Mouse (Mus musculus) CH12.LX (cell line): Measurements from ENCODE around the gene Map4k1. TPM values are rescaled to one million over a fixed set of nuclear protein-coding genes. Genes with fewer than 3 reads are reported as not detected.

Experiments
- DNase-seq: peaks from one replicate; pipeline ENCODE4 v3.0.0-alpha.2; 2013; ENCODE audit errors: extremely low read depth
- H3K27ac ChIP-seq: 2 replicates; pipeline ENCODE4 v1.5.1; 2012; ENCODE audit warnings: low read depth, mild to moderate bottlenecking, control low read depth, moderate library complexity; ENCODE audit not compliant: insufficient read depth
- H3K27me3 ChIP-seq: replicated peaks from 2 replicates; pipeline ENCODE3; 2012; ENCODE audit warnings: inconsistent platforms
- H3K36me3 ChIP-seq, 2 experiments: replicated peaks in 1 of 2; 2 replicates each; pipeline versions ENCODE3 to v1.6.1; 2012; ENCODE audit warnings: inconsistent platforms in 1 of 2, low read length in 1 of 2, mild to moderate bottlenecking in 1 of 2, mixed read lengths in 1 of 2, moderate library complexity in 1 of 2; ENCODE audit not compliant: control insufficient read depth in 1 of 2, insufficient read depth in 1 of 2
- H3K4me1 ChIP-seq, 2 experiments: 2 replicates each; pipeline ENCODE4 v1.6.1; 2012; ENCODE audit warnings: inconsistent platforms in 1 of 2, moderate library complexity in 1 of 2; ENCODE audit not compliant: insufficient read depth in 2 of 2, control insufficient read depth in 1 of 2
- H3K4me2 ChIP-seq: 2 replicates; pipeline ENCODE4 v1.6.1; 2012; ENCODE audit warnings: low read depth, mild to moderate bottlenecking, control low read depth; ENCODE audit not compliant: poor library complexity, insufficient read depth, severe bottlenecking
- H3K4me3 ChIP-seq, 3 experiments: fragments of 150-350 bp in 1 of 3; sonication (generic) in 1 of 3; replicated peaks in 1 of 3; 2 replicates each; pipeline versions ENCODE3 to v1.5.1; 2011 to 2012; ENCODE audit warnings: low read depth in 2 of 3, low read length in 2 of 3, mild to moderate bottlenecking in 2 of 3, moderate library complexity in 2 of 3, control low read depth in 1 of 3, improper control_type of control experiment in 1 of 3, inconsistent platforms in 1 of 3, mixed read lengths in 1 of 3; ENCODE audit not compliant: poor library complexity in 1 of 3
- H3K79me2 ChIP-seq: replicated peaks from 2 replicates; pipeline ENCODE4 v1.6.1; 2012; ENCODE audit warnings: mild to moderate bottlenecking, moderate library complexity; ENCODE audit not compliant: control insufficient read depth, poor library complexity, insufficient read depth, severe bottlenecking; ENCODE audit errors: extremely low read depth
- H3K9ac ChIP-seq: 2 replicates; pipeline ENCODE4 v1.6.1; 2012; ENCODE audit warnings: low read depth, mild to moderate bottlenecking, control low read depth, moderate library complexity; ENCODE audit not compliant: insufficient read depth
- H3K9me3 ChIP-seq: replicated peaks from 2 replicates; pipeline ENCODE3; 2012; ENCODE audit warnings: low read length, inconsistent platforms, mixed read lengths
- BHLHE40 ChIP-seq: IDR thresholded peaks from 2 replicates; pipeline ENCODE4 v1.6.1; 2011; ENCODE audit warnings: mild to moderate bottlenecking, low read depth, low read length, improper control_type of control experiment
- CHD2 ChIP-seq: IDR thresholded peaks from 2 replicates; pipeline ENCODE4 v1.6.1; 2011; ENCODE audit warnings: low read length, improper control_type of control experiment
- CTCF ChIP-seq, 2 experiments: IDR thresholded peaks in 1 of 2; conservative IDR thresholded peaks in 1 of 2; 2 replicates each; pipeline ENCODE4 v1.5.1; 2011 to 2012; ENCODE audit warnings: low read depth in 2 of 2, low read length in 2 of 2, improper control_type of control experiment in 1 of 2, inconsistent platforms in 1 of 2, mild to moderate bottlenecking in 1 of 2, moderate library complexity in 1 of 2
- ELF1 ChIP-seq: IDR thresholded peaks from 2 replicates; pipeline ENCODE4 v1.6.1; 2014; ENCODE audit warnings: low read depth, mild to moderate bottlenecking, inconsistent platforms, low read length, improper control_type of control experiment
- EP300 ChIP-seq: IDR thresholded peaks from 2 replicates; pipeline ENCODE4 v1.6.1; 2011; ENCODE audit warnings: low read length, improper control_type of control experiment
- GABPA ChIP-seq: IDR thresholded peaks from 2 replicates; pipeline ENCODE4 v1.6.1; 2012; ENCODE audit warnings: low read depth, low read length, improper control_type of control experiment, inconsistent platforms; ENCODE audit not compliant: insufficient replicate concordance
- HCFC1 ChIP-seq: IDR thresholded peaks from 2 replicates; pipeline ENCODE4 v1.6.1; 2012; ENCODE audit warnings: low read depth, mild to moderate bottlenecking, inconsistent platforms, low read length, improper control_type of control experiment
- IRF4 ChIP-seq: IDR thresholded peaks from 2 replicates; pipeline ENCODE4 v1.6.1; 2014; ENCODE audit warnings: low read depth, mild to moderate bottlenecking, inconsistent platforms, low read length, improper control_type of control experiment
- JUND ChIP-seq: conservative IDR thresholded peaks from 2 replicates; pipeline ENCODE4 v1.6.1; 2011; ENCODE audit warnings: low read depth, low read length, improper control_type of control experiment
- KAT2A ChIP-seq: IDR thresholded peaks from 2 replicates; pipeline ENCODE4 v1.6.1; 2012; ENCODE audit warnings: low read length, improper control_type of control experiment, inconsistent platforms; ENCODE audit not compliant: insufficient replicate concordance
- MAX ChIP-seq: IDR thresholded peaks from 2 replicates; pipeline ENCODE4 v1.6.1; 2011; ENCODE audit warnings: low read length, improper control_type of control experiment
- MAZ ChIP-seq: IDR thresholded peaks from 2 replicates; pipeline ENCODE4 v1.6.1; 2012; ENCODE audit warnings: low read depth, mild to moderate bottlenecking, inconsistent platforms, low read length, improper control_type of control experiment, moderate library complexity
- MEF2A ChIP-seq: IDR thresholded peaks from 2 replicates; pipeline ENCODE4 v1.6.1; 2014; ENCODE audit warnings: low read depth, mild to moderate bottlenecking, inconsistent platforms, low read length, improper control_type of control experiment, borderline replicate concordance
- MYC ChIP-seq: IDR thresholded peaks from 2 replicates; pipeline ENCODE4 v1.6.1; 2011; ENCODE audit warnings: low read depth, mild to moderate bottlenecking, improper control_type of control experiment, low read length
- NRF1 ChIP-seq: IDR thresholded peaks from 2 replicates; pipeline ENCODE4 v1.6.1; 2014; ENCODE audit warnings: low read depth, mild to moderate bottlenecking, inconsistent platforms, low read length, improper control_type of control experiment, moderate library complexity
- PAX5 ChIP-seq: IDR thresholded peaks from 2 replicates; pipeline ENCODE4 v1.6.1; 2012; ENCODE audit warnings: low read length, inconsistent platforms, mixed read lengths
- POLR2AphosphoS2 ChIP-seq: IDR thresholded peaks from 2 replicates; pipeline ENCODE4 v1.6.1; 2011; ENCODE audit warnings: low read depth, low read length, improper control_type of control experiment
- RAD21 ChIP-seq: IDR thresholded peaks from 2 replicates; pipeline ENCODE4 v1.6.1; 2011; ENCODE audit warnings: low read depth, mild to moderate bottlenecking, low read length, improper control_type of control experiment, moderate library complexity
- SIN3A ChIP-seq: IDR thresholded peaks from 2 replicates; pipeline ENCODE4 v1.6.1; 2012; ENCODE audit warnings: low read length, improper control_type of control experiment, inconsistent platforms
- TBP ChIP-seq: conservative IDR thresholded peaks from 2 replicates; pipeline ENCODE4 v1.6.1; 2011; ENCODE audit warnings: low read depth, low read length, improper control_type of control experiment
- TCF12 ChIP-seq: IDR thresholded peaks from 2 replicates; pipeline ENCODE4 v1.6.1; 2014; ENCODE audit warnings: low read depth, mild to moderate bottlenecking, inconsistent platforms, low read length, improper control_type of control experiment
- USF2 ChIP-seq: conservative IDR thresholded peaks from 2 replicates; pipeline ENCODE4 v1.6.1; 2011; ENCODE audit warnings: low read depth, low read length, improper control_type of control experiment
- ZKSCAN1 ChIP-seq: IDR thresholded peaks from 2 replicates; pipeline ENCODE4 v1.6.1; 2012; ENCODE audit warnings: low read depth, inconsistent platforms, low read length, improper control_type of control experiment, borderline replicate concordance
- ZNF384 ChIP-seq: IDR thresholded peaks from 2 replicates; pipeline ENCODE4 v1.6.1; 2012; ENCODE audit warnings: low read depth, low read length, improper control_type of control experiment, inconsistent platforms
- dilution Hi-C: fragments of 300-500 bp; cut with MboI; formaldehyde crosslinking; loops from 2 replicates; pipeline ENCODE4 v1.14.3; 2020; ENCODE audit warnings: low sequenced_read_pairs; ENCODE audit not compliant: extremely low pct_unique_long_range_greater_than_20kb, extremely low pct_ligation_motif_present
- in situ Hi-C: fragments of 300-500 bp; cut with MboI; formaldehyde crosslinking; loops from 3 replicates; pipeline ENCODE4 v1.14.3; 2019; ENCODE audit warnings: low sequenced_read_pairs, low pct_ligation_motif_present, low pct_unique_long_range_greater_than_20kb, mixed read lengths
- polyA plus RNA-seq: library from polyadenylated mRNA; unstranded; fragments of >175 nt; gene quantifications from 2 replicates; pipeline ENCODE4 v1.2.1, GENCODE M21; 2012; ENCODE audit warnings: low read depth; ENCODE audit not compliant: insufficient read length
- total RNA-seq, 2 experiments: library from RNA; depleted of rRNA; stranded (reverse); fragments of 300-350 nt in 1 of 2; fragments of >200 nt in 1 of 2; gene quantifications; 2 replicates each; pipeline ENCODE4 v1.2.3; 2012 to 2014

Map4k1 gene
- total and polyA plus RNA-seq, 3 experiments: 114 to 395 (median 183) TPM

- H3K9ac ChIP-seq: no peak overlapping the region
- H3K4me2 ChIP-seq: no peak overlapping the region
- H3K27ac ChIP-seq: no peak overlapping the region
These were observed 45.1 kb upstream of the Map4k1 start for GRCm38 (mm10) chr7:28936787-28937186.

DNA sequence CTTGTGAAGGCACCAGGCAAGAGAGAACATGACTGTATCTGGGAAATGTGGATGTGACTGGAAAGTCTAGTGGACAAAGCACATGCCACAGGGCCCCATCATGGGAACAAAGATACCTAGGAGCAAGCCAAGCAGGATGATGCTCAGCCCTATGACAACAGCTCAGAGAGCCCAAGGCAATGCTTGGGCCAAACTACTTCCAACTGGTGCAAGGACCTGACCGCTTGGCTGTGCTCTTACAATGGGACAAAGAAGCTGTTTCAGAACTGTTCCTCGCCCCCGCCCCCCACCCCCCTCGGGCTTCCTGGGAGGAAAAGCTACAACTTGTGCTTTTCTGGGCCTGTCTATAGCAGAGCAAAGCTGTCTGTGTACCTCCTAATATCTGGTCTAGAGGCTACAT, 43.2 kb upstream of the Map4k1 start:
- Histone ChIP-seq H3K4me1 (peaks cover 0 to 72% of the 10 kb centered on the region in 2 experiments; a peak in 2 of 4 replicates), H3K27ac (no peak overlapping the region), H3K4me2 (no peak overlapping the region), H3K27me3 (no peaks in the 10 kb centered on the region), H3K9ac (no peak overlapping the region), H3K36me3 (peaks cover 0 to 82% of the 10 kb centered on the region in 2 experiments), H3K9me3 (no peaks in the 10 kb centered on the region), H3K79me2 (peaks cover 36% of the 10 kb centered on the region), H3K4me3 (no peak overlapping the region)
- DNase-seq: no peak
- in situ Hi-C loops: no loop called here
- TF ChIP-seq EP300: no peak
- TF ChIP-seq MEF2A: no peak
- TF ChIP-seq USF2: no peak
- TF ChIP-seq RAD21: no peak
- TF ChIP-seq IRF4: no peak
- TF ChIP-seq TBP: no peak
- no peak for TF ChIP-seq MAZ
- no peak for TF ChIP-seq ZKSCAN1
- no peak for TF ChIP-seq GABPA
- TF ChIP-seq HCFC1: no peak
- TF ChIP-seq TCF12: no peak
- no peak for TF ChIP-seq MAX
- TF ChIP-seq ZNF384: no peak
- TF ChIP-seq POLR2AphosphoS2: no peak
- dilution Hi-C loops: no loop called here

More at GRCm38 (mm10) chr7:28936787-28937186, 45.1 kb upstream of the Map4k1 start:
- no peak for DNase-seq
- no peaks in the 10 kb centered on the region for H3K27me3 ChIP-seq
- peaks cover 0 to 72% of the 10 kb centered on the region in 2 experiments for H3K36me3 ChIP-seq
- H3K4me3 ChIP-seq: no peak overlapping the region
- TF ChIP-seq NRF1 (no peak), TBP (no peak), PAX5 (no peak), KAT2A (no peak), MYC (no peak), POLR2AphosphoS2 (no peak), JUND (no peak), BHLHE40 (no peak), CHD2 (no peak), SIN3A (no peak), ZNF384 (no peak), MAZ (no peak), EP300 (no peak), CTCF (conservative IDR thresholded peaks at IDR 0.05 in 1 of 2, IDR thresholded peaks at IDR 0.05 in 1 of 2; ENCODE audit: low read depth in 2 of 2, low read length in 2 of 2) (no peak), RAD21 (no peak), ELF1 (no peak)
- peaks cover 30% of the 10 kb centered on the region for H3K79me2 ChIP-seq
- dilution Hi-C loops: no loop called here
- in situ Hi-C loops: no loop called here
- H3K9me3 ChIP-seq: no peaks in the 10 kb centered on the region
- peaks cover 0 to 69% of the 10 kb centered on the region in 2 experiments; a peak in 2 of 4 replicates for H3K4me1 ChIP-seq
